Mouse (Mus musculus) embryonic fibroblast, embryonic 13.5 days (primary cell): ENCODE results near the gene Pnp.

Experiments
- CTCF ChIP-seq: IDR thresholded peaks from 2 replicates; pipeline ENCODE4 v1.5.1; 2011; ENCODE audit warnings: mild to moderate bottlenecking, control low read depth, low read length, moderate library complexity, borderline replicate concordance; ENCODE audit not compliant: insufficient read depth
- POLR2A ChIP-seq: IDR thresholded peaks from 2 replicates; pipeline ENCODE4 v1.6.1; 2011; ENCODE audit warnings: low read depth, mild to moderate bottlenecking, control low read depth, low read length, moderate library complexity

GRCm38 (mm10) chr14:50891621-50892020, 39.3 kb upstream of the Pnp start:
- TF ChIP-seq CTCF (no peak), POLR2A (no peak)
